Mouse (Mus musculus): Measurements from ENCODE around the gene Mapk7.

DNA sequence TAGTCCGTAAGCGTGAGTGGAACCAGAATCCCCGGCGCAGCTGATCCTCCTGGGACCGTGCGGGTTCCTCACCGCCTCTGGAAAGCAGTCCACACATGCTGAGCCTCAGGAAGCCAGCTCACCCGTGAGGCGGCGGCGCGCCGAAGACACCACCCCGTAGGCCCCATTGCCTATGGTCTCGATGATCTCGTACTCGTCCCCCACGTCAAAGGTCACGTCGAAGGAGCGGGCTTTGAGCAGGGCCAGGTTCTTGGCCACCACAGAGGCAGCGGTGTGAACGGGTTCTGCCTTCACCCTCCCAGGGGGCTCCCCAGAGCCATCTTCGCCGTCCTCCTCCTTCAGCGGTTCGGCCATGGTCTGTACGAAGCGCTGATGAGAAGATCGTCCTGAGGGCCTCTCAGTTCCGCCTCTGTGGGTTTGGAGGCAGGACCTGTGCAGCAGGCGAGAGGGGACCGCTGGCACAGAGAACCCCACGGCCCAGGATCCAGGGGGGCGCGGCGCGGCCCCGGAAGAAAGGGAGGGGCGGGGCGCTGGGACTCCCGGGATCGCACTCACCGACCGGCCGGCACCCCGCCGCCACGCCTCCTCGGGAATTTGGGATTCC is 579 bp downstream of the Mapk7 start:
- TF ChIP-seq POLR2A (IDR thresholded peaks at IDR 0.05; ENCODE audit: borderline replicate concordance, extremely low read depth, insufficient read depth, insufficient read length, poor library complexity, severe bottlenecking) (no peak), CTCF (IDR thresholded peaks at IDR 0.05; ENCODE audit: borderline replicate concordance, extremely low read depth, insufficient read depth, insufficient read length) (no peak)

Measured in brain, embryonic 14.5 days (tissue).